Mouse (Mus musculus): ENCODE measurements around the gene H60c. TPM values are rescaled to one million over a fixed set of nuclear protein-coding genes. Genes with fewer than 3 reads are reported as not detected.
"Not testable (repeated sequence)": the region's sequence is repeated elsewhere in the genome, so short reads cannot be mapped to it uniquely, and the experiment has no call there.

H60c gene
- not detected in 2 replicates for polyA plus RNA-seq (2015; fragmentation: Nextera tagmentation; extraction: Ambion mirVana)

GRCm38 (mm10) chr10:3267671-3268070 is at the start of gene H60c:
TSS of gene H60c (minus strand) at chr10:3267771.
- no peaks in the 10 kb centered on the region for H3K27me3 ChIP-seq
- H3K9me3 ChIP-seq, result no peaks in the 10 kb centered on the region
- H3K27ac ChIP-seq (replicated peaks), result no peak within 1 kb of the TSS
- no peaks in the 10 kb centered on the region for H3K36me3 ChIP-seq
- no peak within 1 kb of the TSS for H3K4me3 ChIP-seq
- H3K4me1 ChIP-seq (replicated peaks), result no peaks in the 10 kb centered on the region
- 84% methylated on average over 8 of the region's 8 CpGs for WGBS
- H3K4me2 ChIP-seq, result no peak within 1 kb of the TSS
- no peak for ATAC-seq (ENCODE audit: low read depth)
- H3K9ac ChIP-seq, result no peak within 1 kb of the TSS

DNA sequence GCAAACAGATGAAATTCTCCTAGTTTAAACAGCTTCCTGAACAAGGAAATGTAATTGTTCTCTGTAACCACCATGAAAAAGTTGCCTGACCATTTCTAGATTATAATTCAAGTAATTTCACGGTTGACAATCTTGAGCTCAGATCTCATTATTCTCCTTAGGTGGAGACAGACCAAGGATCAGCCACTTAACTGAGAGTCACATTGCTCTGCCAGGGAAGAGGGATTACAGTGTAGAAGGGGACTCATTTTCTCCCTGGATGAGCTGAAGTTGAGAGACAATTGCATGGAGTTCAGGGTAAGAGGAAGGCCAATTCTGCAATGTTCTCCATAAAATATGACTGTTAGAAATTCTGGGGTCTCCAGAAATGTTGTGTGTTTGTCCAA is 41.2 kb upstream of the H60c start:
- no peak for ATAC-seq (ENCODE audit: low read depth)

GRCm38 (mm10) chr10:3308180-3308820 is 40.7 kb upstream of the H60c start:
- no peaks in the 10 kb centered on the region for H3K36me3 ChIP-seq
- no peak overlapping the region for H3K4me2 ChIP-seq
- H3K27ac ChIP-seq (replicated peaks), result no peak overlapping the region
- H3K4me3 ChIP-seq, result no peak overlapping the region
- no peaks in the 10 kb centered on the region for H3K4me1 ChIP-seq (replicated peaks)
- ATAC-seq (ENCODE audit: low read depth), result no peak
- H3K9ac ChIP-seq, result no peak overlapping the region
- no peaks in the 10 kb centered on the region for H3K27me3 ChIP-seq
- WGBS, result 87% methylated on average over 4 of the region's 4 CpGs
- H3K9me3 ChIP-seq, result no peaks in the 10 kb centered on the region

More for the DNA sequence above, 41.2 kb upstream of the H60c start:
- no peak overlapping the region for H3K9ac ChIP-seq
- H3K27me3 ChIP-seq, result no peaks in the 10 kb centered on the region
- no peaks in the 10 kb centered on the region for H3K4me1 ChIP-seq (replicated peaks)
- no peak overlapping the region for H3K27ac ChIP-seq (replicated peaks)
- 69% methylated on average over 1 of the region's 1 CpGs for WGBS
- H3K4me2 ChIP-seq, result no peak overlapping the region
- no peaks in the 10 kb centered on the region for H3K9me3 ChIP-seq
- no peaks in the 10 kb centered on the region for H3K36me3 ChIP-seq
- no peak overlapping the region for H3K4me3 ChIP-seq

DNA sequence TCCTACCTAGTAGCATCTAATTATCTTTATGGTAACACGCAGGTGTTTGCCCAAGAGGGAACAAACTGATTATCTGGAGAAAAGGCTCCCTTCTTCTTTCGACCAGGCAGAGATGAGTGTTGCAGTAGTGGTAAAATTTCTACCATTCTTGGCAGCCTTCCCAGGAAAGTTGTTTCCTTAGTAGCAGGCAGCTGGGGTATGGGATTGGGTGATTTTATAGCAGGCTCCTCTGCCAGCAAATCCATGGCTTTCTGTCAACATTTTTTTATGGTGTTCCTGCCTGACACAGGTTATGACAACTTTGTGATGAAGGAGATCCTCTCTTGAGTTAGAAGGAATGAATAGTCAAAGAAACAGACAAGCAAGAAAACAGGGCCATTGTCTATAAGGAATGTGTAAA is 40.2 kb upstream of the H60c start:
- 65% methylated on average over 2 of the region's 2 CpGs for WGBS
- H3K4me3 ChIP-seq, result no peak overlapping the region
- no peak for ATAC-seq (ENCODE audit: low read depth)

DNA sequence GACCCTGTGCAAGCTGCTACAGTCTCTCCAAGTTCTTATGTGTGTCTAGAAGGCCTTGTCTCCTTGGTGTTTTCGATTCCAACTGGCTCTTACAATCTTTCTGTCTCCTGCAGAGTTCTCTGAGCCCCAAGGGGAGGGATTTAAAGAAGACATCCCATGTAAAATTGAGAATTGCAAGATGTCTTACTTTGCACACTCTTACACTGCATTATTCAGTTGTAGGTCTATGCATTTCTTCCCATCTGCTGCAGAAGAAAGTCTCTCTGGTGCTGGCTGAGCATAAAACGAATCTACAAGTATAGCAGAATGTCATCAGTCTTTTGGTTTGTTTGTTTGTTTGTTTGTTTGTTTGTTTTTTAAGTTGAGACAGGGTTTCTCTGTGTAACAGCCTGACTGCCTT is 26.4 kb upstream of the H60c start:
- Histone ChIP-seq H3K27ac (replicated peaks) (no peak overlapping the region), H3K4me3 (no peak overlapping the region), H3K4me1 (replicated peaks) (no peaks in the 10 kb centered on the region), H3K4me2 (no peak overlapping the region), H3K9ac (no peak overlapping the region), H3K9me3 (no peaks in the 10 kb centered on the region), H3K27me3 (no peaks in the 10 kb centered on the region), H3K36me3 (no peaks in the 10 kb centered on the region)
- no peak for ATAC-seq (ENCODE audit: low read depth)
- WGBS, result 58% methylated on average over 2 of the region's 2 CpGs

More for the DNA sequence above, 40.2 kb upstream of the H60c start:
- H3K9ac ChIP-seq, result no peak overlapping the region
- no peaks in the 10 kb centered on the region for H3K36me3 ChIP-seq
- no peak overlapping the region for H3K27ac ChIP-seq (replicated peaks)
- H3K9me3 ChIP-seq, result no peaks in the 10 kb centered on the region
- H3K4me1 ChIP-seq (replicated peaks), result no peaks in the 10 kb centered on the region
- H3K4me2 ChIP-seq, result no peak overlapping the region
- H3K27me3 ChIP-seq, result no peaks in the 10 kb centered on the region

- Histone ChIP-seq H3K36me3 (no peaks in the 10 kb centered on the region), H3K9ac (no peak overlapping the region), H3K27ac (replicated peaks) (no peak overlapping the region), H3K4me3 (no peak overlapping the region), H3K27me3 (no peaks in the 10 kb centered on the region), H3K4me2 (no peak overlapping the region), H3K9me3 (no peaks in the 10 kb centered on the region), H3K4me1 (replicated peaks) (no peaks in the 10 kb centered on the region)
- WGBS, result 89% methylated on average over 2 of the region's 2 CpGs
- ATAC-seq (ENCODE audit: low read depth), result no peak
Observed at GRCm38 (mm10) chr10:3281047-3281446, 13.5 kb upstream of the H60c start.

- no peak overlapping the region for H3K4me2 ChIP-seq
- ATAC-seq (ENCODE audit: low read depth), result no peak
- no peak overlapping the region for H3K4me3 ChIP-seq
- H3K27me3 ChIP-seq, result no peaks in the 10 kb centered on the region
- no peaks in the 10 kb centered on the region for H3K36me3 ChIP-seq
- no peak overlapping the region for H3K9ac ChIP-seq
- H3K9me3 ChIP-seq, result no peaks in the 10 kb centered on the region
- WGBS, result 83% methylated on average over 3 of the region's 3 CpGs
- H3K27ac ChIP-seq (replicated peaks), result no peak overlapping the region
- H3K4me1 ChIP-seq (replicated peaks), result no peaks in the 10 kb centered on the region
Observed at GRCm38 (mm10) chr10:3274065-3274464, 6.5 kb upstream of the H60c start.

GRCm38 (mm10) chr10:3271036-3271435 is 3.5 kb upstream of the H60c start:
- Histone ChIP-seq H3K36me3 (no peaks in the 10 kb centered on the region), H3K27ac (replicated peaks) (no peak overlapping the region), H3K4me3 (no peak overlapping the region), H3K4me1 (replicated peaks) (no peaks in the 10 kb centered on the region), H3K9ac (no peak overlapping the region), H3K27me3 (no peaks in the 10 kb centered on the region), H3K4me2 (no peak overlapping the region), H3K9me3 (no peaks in the 10 kb centered on the region)
- WGBS, result 74% methylated on average over 3 of the region's 4 CpGs
- no peak for ATAC-seq (ENCODE audit: low read depth)

GRCm38 (mm10) chr10:3266729-3267128 is 842 bp downstream of the H60c start:
- no peak overlapping the region for H3K4me3 ChIP-seq
- no peak overlapping the region for H3K9ac ChIP-seq
- no peak overlapping the region for H3K4me2 ChIP-seq
- H3K36me3 ChIP-seq, result no peaks in the 10 kb centered on the region
- H3K9me3 ChIP-seq, result no peaks in the 10 kb centered on the region
- ATAC-seq (ENCODE audit: low read depth), result no peak
- H3K27ac ChIP-seq (replicated peaks), result no peak overlapping the region
- WGBS, result 69% methylated on average over 2 of the region's 2 CpGs
- H3K4me1 ChIP-seq (replicated peaks), result no peaks in the 10 kb centered on the region
- no peaks in the 10 kb centered on the region for H3K27me3 ChIP-seq

DNA sequence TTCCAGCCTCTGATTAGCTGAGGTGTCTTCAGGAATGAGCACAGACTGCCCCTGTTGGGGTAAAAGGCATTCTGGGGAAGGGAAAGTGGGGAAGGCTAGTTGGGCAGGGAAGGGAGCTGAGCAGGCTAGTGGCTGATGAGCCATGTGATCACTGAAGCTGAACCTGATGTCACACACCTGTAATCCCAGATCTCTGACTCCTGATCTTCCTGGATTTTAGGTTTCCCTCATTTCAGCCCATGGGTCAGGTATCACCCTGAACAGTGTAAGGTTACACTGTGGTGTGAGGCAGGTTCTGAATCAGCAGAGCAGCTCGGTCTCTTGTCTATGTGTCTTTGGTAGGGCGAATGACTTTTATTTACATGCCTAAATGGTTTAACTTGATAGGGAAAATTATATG is 4.8 kb downstream of the H60c start:
- Histone ChIP-seq H3K27me3 (no peaks in the 10 kb centered on the region), H3K4me2 (no peak overlapping the region), H3K4me1 (replicated peaks) (no peaks in the 10 kb centered on the region), H3K9ac (no peak overlapping the region), H3K4me3 (no peak overlapping the region), H3K27ac (replicated peaks) (no peak overlapping the region), H3K9me3 (no peaks in the 10 kb centered on the region), H3K36me3 (no peaks in the 10 kb centered on the region)
- no peak for ATAC-seq (ENCODE audit: low read depth)
- WGBS, result 83% methylated on average over 2 of the region's 2 CpGs

GRCm38 (mm10) chr10:3257391-3257790 is 10.2 kb downstream of the H60c start:
- no peak for ATAC-seq (ENCODE audit: low read depth)
- no peak overlapping the region for H3K4me2 ChIP-seq
- no peaks in the 10 kb centered on the region for H3K36me3 ChIP-seq
- no peak overlapping the region for H3K27ac ChIP-seq (replicated peaks)
- 90% methylated on average over 3 of the region's 3 CpGs for WGBS
- H3K9ac ChIP-seq, result no peak overlapping the region
- H3K4me3 ChIP-seq, result no peak overlapping the region
- H3K9me3 ChIP-seq, result no peaks in the 10 kb centered on the region
- no peaks in the 10 kb centered on the region for H3K27me3 ChIP-seq
- no peaks in the 10 kb centered on the region for H3K4me1 ChIP-seq (replicated peaks)

DNA sequence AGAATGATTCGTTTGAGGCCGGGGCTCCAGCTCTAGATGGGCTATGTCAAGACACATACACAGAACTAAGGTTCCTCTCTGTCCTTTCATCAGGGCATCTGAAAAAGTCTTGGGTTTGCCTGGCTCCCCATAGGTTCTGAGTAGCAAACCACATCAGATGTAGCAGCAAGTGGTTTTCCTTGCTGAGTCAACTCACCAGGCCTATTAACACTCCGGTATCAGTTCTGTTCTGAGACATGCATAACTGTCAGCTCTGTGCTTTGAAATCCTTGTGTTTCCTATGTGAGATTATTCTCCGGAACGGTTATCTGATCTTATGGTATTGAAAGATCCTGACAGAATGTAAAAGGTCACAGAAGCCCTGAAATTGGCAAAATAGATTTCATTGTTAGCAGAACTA is 29.1 kb downstream of the H60c start:
- not testable (repeated sequence) for H3K9ac ChIP-seq; H3K4me2 ChIP-seq; H3K27me3 ChIP-seq; H3K27ac ChIP-seq (replicated peaks); H3K36me3 ChIP-seq; H3K4me1 ChIP-seq (replicated peaks); H3K9me3 ChIP-seq; ATAC-seq (ENCODE audit: low read depth); H3K4me3 ChIP-seq
- WGBS, result 87% methylated on average over 5 of the region's 5 CpGs

- Histone ChIP-seq H3K4me1 (replicated peaks) (no peaks in the 10 kb centered on the region), H3K9ac (no peak overlapping the region), H3K9me3 (no peaks in the 10 kb centered on the region), H3K27me3 (no peaks in the 10 kb centered on the region), H3K36me3 (no peaks in the 10 kb centered on the region), H3K27ac (replicated peaks) (no peak overlapping the region), H3K4me2 (no peak overlapping the region), H3K4me3 (no peak overlapping the region)
- no peak for ATAC-seq (ENCODE audit: low read depth)
- WGBS, result 72% methylated on average over 5 of the region's 5 CpGs
Observed at GRCm38 (mm10) chr10:3236638-3237270, 30.8 kb downstream of the H60c start.

Data from neural tube, embryonic 13.5 days (tissue).